Mouse (Mus musculus): ENCODE results near the gene Slc13a4.

Gene Slc13a4

DNA sequence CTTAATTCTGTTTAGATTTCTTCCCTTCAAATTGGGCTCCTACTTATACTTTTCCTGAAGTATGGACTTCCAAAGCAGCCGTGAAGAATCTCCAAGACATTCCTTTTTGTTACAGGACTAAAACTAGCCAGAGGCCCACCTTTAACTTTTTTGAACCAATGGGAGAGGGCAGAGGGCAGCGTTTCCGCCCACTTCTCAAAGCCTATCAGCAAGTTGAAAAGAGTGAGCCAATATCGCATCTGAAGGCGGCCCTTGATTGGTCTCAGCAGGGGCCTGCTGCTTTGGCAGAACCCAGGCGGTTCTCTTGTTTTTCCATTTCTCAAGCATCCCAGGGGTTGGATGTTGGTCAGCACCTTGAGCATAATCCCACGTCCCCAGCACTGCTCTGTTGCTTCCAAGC, at the start of gene Slc13a4:
Slc13a4 (minus strand) TSS at position 95 of the 400 bp plus-strand sequence.
- DNase-seq (ENCODE audit: low spot score) = no peak

- no peak for DNase-seq (ENCODE audit: low spot score)
These were observed 47.4 kb upstream of the Slc13a4 start for GRCm38 (mm10) chr6:35355320-35355719.

GRCm38 (mm10) chr6:35354622-35354998, 46.7 kb upstream of the Slc13a4 start:
- DNase-seq (ENCODE audit: low spot score) = no peak

DNA sequence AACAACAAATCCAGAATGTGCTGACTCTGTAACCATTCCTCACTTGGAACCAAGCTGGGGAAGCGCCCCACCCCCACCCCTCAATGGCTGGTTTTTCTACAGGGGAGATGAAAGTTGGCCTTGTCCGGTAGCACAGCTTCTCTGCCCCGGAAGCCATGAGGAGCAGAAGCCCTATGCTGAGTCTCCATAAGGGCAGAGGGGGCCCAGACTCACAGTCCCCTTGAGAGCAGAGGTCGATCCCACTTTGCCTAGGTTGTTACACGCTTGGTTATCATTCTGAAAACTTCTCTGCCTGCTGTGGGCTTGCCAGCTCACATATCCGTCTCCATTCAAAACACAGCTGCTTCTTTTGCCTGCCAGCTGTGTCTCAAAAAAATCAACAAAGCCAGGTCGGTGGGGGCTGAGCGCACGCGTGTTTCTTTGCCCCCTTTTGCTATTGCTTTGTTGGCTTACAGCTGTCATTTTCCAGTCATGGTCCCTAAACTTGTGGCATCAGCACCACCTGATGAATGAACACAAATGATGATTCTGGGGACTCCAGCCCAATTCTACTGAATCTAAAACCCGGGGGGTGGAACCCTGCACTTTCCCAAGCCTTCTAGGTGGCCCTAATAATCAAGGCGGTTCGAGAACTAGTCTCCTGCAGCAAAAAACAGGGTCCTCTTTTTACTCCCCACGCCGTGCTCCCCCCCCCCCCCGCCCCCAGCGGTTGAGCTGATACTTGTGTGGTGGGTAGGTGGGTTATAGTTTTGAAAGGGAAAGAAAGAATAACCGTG, 46.1 kb upstream of the Slc13a4 start:
- no peak for DNase-seq (ENCODE audit: low spot score)

DNA sequence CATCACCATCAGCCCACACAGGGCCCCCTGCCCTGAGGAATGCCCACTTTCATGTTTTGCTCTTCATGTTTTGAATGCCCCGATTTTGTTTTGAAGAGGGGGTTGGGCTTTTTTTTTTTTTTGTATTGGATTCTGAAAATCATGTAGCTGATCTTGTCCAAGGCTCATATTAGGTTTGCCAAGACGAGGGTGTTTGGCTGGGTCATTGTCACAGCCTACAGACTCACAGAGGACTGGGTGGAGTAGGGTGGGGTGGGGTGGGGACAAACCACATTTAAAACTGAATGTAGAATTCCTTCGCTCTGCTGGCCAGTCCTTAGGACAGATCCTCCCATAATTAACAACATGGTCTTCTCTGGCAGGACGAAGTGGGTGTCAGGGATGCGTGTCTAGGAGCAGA, 45.5 kb upstream of the Slc13a4 start:
- DNase-seq (ENCODE audit: low spot score) = no peak

DNA sequence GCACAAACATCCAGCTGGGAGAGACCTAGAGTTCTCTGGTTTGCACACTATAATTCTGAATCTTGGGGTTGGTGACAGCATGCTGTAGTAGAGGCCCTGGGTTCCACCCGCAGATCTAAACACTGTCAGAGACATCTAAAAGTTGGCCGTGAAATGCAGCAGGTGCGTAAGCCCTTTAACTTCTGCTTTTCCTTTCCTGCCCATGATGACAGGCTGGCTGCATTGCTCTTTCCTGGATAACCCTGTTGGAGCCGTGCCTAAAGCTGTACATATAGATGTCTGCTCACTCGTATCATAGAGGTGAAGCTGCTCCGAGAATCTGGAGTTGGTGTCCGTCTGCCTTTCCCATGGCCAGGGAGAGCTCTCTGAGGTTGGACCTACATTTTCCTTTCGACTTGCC, 44.9 kb upstream of the Slc13a4 start:
- DNase-seq (ENCODE audit: low spot score) = no peak

GRCm38 (mm10) chr6:35351826-35352225, 43.9 kb upstream of the Slc13a4 start:
- DNase-seq (ENCODE audit: low spot score) = no peak

- DNase-seq (ENCODE audit: low spot score) = peak; percentile 58
These were observed 41.9 kb upstream of the Slc13a4 start for GRCm38 (mm10) chr6:35349784-35350183.

- no peak for DNase-seq (ENCODE audit: low spot score)
These were observed 30.7 kb upstream of the Slc13a4 start for GRCm38 (mm10) chr6:35338640-35339039.

GRCm38 (mm10) chr6:35337836-35338235, 29.9 kb upstream of the Slc13a4 start:
- no peak for DNase-seq (ENCODE audit: low spot score)

DNA sequence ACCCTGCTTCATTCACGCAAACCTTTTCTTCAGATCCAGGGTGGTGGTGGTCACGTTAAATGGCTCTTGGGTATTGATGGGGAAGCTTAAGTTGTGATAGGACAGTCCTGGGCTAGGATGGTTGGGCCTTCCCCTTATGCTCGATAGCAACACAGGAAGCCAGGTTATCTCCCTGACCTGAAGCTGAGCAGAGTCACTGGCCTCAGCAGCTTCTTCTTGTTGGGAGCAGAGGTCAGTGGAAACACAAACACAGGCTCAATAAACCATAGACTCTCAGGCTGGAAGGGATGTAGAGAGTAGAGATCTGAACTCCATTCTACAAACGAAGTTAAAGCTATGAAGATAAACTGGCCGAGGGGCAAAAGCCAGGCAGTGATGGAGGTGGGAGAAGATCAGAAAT, 27.5 kb upstream of the Slc13a4 start:
- DNase-seq (ENCODE audit: low spot score) = no peak

- DNase-seq (ENCODE audit: low spot score) = no peak
These were observed 26.3 kb upstream of the Slc13a4 start for GRCm38 (mm10) chr6:35334278-35334677.

GRCm38 (mm10) chr6:35333632-35334031, 25.7 kb upstream of the Slc13a4 start:
- no peak for DNase-seq (ENCODE audit: low spot score)

- no peak for DNase-seq (ENCODE audit: low spot score)
These were observed 22.9 kb upstream of the Slc13a4 start for GRCm38 (mm10) chr6:35330834-35331233.

DNA sequence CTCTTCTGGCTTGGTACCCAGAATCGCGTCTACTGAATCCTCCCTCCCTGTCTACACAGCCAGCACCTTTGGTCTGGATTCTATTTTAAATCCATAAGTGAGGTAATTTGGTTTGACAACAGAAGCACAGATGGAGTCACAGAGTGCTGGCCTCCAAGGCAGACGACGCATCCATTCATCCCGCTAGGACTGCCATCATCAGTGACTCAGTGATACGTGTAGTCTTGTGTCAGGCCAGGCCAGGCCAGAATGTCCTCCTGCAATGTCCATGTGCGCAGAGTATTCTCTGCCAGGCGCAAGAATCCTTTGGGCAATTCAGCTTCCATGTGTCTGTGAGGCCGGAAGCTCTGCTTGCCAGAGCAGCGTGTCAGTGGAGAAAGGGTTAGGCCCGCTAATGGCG, 22.0 kb upstream of the Slc13a4 start:
- DNase-seq (ENCODE audit: low spot score) = no peak

DNA sequence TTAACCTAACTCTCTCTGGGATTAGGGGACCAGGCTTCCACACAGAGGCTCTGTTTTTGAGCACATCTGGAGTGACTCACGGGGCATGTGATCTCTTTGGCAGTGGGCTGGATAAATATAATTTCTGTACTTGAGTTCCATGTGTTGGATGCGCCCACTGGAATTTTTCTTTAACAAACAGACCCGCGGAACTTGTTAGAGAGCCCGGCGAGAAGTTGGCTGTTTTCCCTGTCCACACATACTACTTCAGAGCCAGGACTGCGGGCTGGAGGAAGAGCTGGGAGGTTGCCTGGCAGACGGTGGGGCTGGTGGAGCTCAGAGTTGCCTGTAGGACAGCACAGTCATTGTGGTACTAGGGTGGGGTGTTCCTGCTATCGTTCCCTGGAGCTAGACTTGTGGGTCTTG, 18.2 kb upstream of the Slc13a4 start, which contains the start of gene Fam180a:
Fam180a (minus strand) TSS at position 31 of the 405 bp plus-strand sequence.
- peak; percentile 71 for DNase-seq (ENCODE audit: low spot score)

GRCm38 (mm10) chr6:35324306-35324705, 16.4 kb upstream of the Slc13a4 start:
- DNase-seq (ENCODE audit: low spot score) = no peak

GRCm38 (mm10) chr6:35323046-35323445, 15.1 kb upstream of the Slc13a4 start:
- no peak for DNase-seq (ENCODE audit: low spot score)

DNA sequence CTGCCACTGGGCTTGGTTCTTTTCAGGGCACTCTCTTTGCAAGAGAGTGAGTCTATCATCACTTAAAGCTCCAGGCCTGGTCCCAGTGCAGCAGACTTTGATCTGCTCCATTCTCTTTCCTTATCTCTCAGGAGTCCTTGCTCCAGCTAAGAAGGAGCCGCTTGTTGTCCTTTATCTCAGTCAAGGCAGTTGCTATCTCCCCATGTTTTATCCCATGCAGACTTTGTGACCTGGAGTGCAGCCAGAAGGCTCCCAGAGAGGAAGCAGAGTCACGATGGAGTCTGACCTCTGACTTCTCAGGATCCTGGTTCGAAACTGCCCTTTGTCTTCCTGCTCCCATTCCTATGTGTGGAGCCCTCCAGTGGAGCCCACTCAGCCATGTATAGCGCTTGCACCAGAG, 13.2 kb upstream of the Slc13a4 start:
- DNase-seq (ENCODE audit: low spot score) = no peak

- no peak for DNase-seq (ENCODE audit: low spot score)
These were observed 11.9 kb upstream of the Slc13a4 start for GRCm38 (mm10) chr6:35319850-35320249.

DNA sequence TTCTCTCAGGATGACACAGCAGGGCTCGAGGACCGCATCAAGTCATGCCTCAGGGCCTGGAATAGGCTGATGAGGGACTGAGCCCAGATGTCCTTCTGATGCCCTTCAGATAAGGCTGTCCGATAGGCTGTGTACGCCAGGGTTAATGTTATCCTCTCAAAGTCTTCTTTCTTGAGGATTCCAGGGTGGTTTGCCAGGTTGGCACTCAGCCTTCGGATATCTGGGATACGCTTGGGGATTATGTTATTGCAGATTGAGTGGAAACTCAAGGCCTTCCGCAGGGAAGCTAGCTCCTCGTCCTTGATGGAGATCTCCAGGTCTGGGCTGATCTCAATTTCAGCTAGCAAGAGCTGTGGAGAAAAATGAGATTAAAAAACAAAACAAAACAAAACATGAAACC, 5.6 kb upstream of the Slc13a4 start:
- DNase-seq (ENCODE audit: low spot score) = peak; percentile 52

- DNase-seq (ENCODE audit: low spot score) = no peak
These were observed 1.5 kb upstream of the Slc13a4 start for GRCm38 (mm10) chr6:35309406-35309805.

DNA sequence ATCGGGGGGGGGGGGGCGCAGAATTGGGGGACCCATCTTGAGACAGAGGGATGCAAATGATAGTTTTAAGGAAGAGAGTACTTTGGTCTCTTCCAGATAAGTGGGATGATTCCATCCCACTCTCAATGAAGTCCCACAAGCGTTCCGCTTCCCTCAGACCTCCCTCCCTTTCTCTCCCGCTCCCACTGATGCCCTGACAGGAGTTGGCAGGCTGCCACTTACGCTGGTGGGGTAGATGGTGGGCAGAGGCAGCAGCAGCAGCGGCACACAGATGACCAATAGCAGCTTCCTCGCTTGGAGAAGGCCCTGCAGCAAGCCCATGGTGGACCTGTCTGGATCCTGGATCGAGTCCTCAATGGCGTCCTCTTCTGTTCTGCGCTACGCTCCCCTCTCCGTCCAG, 795 bp downstream of the Slc13a4 start:
- no peak for DNase-seq (ENCODE audit: low spot score)

GRCm38 (mm10) chr6:35303355-35303900, 4.5 kb downstream of the Slc13a4 start:
- peak; percentile 51 for DNase-seq (ENCODE audit: low spot score)
